Mouse (Mus musculus) heart, postnatal 0 days (tissue): ENCODE results near the gene Mras.

Experiments
- CTCF ChIP-seq: IDR thresholded peaks from 2 replicates; pipeline ENCODE4 v1.5.1; 2016; ENCODE audit warnings: antibody characterized with exemption, control low read depth, low read depth
- EP300 ChIP-seq: IDR thresholded peaks from 2 replicates; pipeline ENCODE4 v1.6.1; 2016; ENCODE audit warnings: antibody characterized with exemption, low read depth

DNA sequence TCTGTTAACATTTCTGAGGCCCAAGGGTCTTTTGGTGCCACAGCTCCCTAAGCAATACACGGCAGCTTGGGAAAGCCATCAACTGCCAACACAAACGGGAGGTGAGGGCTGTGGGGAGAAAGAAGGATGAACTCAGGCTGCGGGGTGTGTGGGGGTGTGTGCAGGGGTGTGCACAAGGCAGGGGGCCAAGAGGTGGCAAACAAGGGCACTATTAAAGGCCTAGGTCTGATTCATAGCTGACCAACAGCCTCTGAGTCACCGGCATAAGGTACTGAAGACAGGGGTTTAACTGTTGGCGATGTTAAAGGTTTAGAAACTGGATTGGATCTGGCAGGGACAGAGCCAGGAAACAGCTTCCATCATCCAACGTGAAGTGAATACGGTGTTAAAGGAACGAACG is 48.3 kb downstream of the Mras start:
- TF ChIP-seq EP300 (no peak), CTCF (no peak)
